In genomic region chr8:112011816-112012242, GRCm38 (mm10) we compare ENCODE assay signal across 8 mouse cellular contexts. TPM values are rescaled to one million over a fixed set of nuclear protein-coding genes. Genes with fewer than 3 reads are reported as not detected.
A peak's percentile ranks its signal among the peaks of the same experiment; 100 is the strongest.
DNase-seq lines count a peak whose midpoint lies in the region; ATAC-seq and TF ChIP-seq lines count a peak whose summit lies in the region.

No protein-coding gene starts in this region.

- no peak for TF ChIP-seq CTCF in heart, adult 2 months (IDR thresholded peaks at IDR 0.05)
- no peak for TF ChIP-seq CTCF in kidney, adult 2 months (conservative IDR thresholded peaks at IDR 0.05; ENCODE audit: insufficient read depth, insufficient read length, low read depth, low read length)

- peak overlapping the region; percentile 70 for H3K9ac ChIP-seq in heart, adult 2 months (ENCODE audit: low read depth, low read length)
- peak overlapping the region; percentile 90 for H3K9ac ChIP-seq in liver, embryonic 16.5 days (ENCODE audit: low read depth, low read length)
- H3K9ac ChIP-seq in stomach, embryonic 15.5 days = peak overlapping the region; percentile 74

- peaks cover 4% of the 10 kb centered on the region for H3K79me2 ChIP-seq in heart, adult 2 months (replicated peaks; ENCODE audit: control insufficient read depth, insufficient read depth, low read length)

- under 1% methylated on average over 40 of the region's 40 CpGs for WGBS in heart, adult 2 months
- under 1% methylated on average over 40 of the region's 40 CpGs for WGBS in kidney, adult 2 months
- WGBS in liver, embryonic 16.5 days (ENCODE audit: insufficient replicate concordance) = under 1% methylated on average over 40 of the region's 40 CpGs
- WGBS in stomach, embryonic 15.5 days = under 1% methylated on average over 40 of the region's 40 CpGs

- intact Hi-C loops in heart, adult 2 months (cut with DNase I) = loop anchor here (1.0 kb wide), 1 partner anchor 19 kb away; no protein-coding TSS in a partner anchor

- H3K9me3 ChIP-seq in liver, embryonic 16.5 days (replicated peaks; ENCODE audit: control insufficient read depth, low read length) = no peaks in the 10 kb centered on the region
- H3K9me3 ChIP-seq in stomach, embryonic 15.5 days = no peaks in the 10 kb centered on the region

- H3K4me2 ChIP-seq in liver, embryonic 16.5 days (ENCODE audit: low read depth, low read length) = peak overlapping the region; percentile 98
- H3K4me2 ChIP-seq in stomach, embryonic 15.5 days = peak overlapping the region; percentile 85

- ATAC-seq in common myeloid progenitor, adult 5-6 weeks (replicated peaks; ENCODE audit: low read depth, poor library complexity, severe bottlenecking) = peak; percentile 58
- ATAC-seq in liver, embryonic 16.5 days (ENCODE audit: low read depth) = peak; percentile 50
- peak; percentile 54 for ATAC-seq in stomach, embryonic 15.5 days (ENCODE audit: insufficient read depth, low FRiP score, low read depth)

- TF ChIP-seq POLR2A in heart, adult 2 months (IDR thresholded peaks at IDR 0.05; ENCODE audit: insufficient read depth, low read depth, low read length) = no peak
- no peak for TF ChIP-seq POLR2A in kidney, adult 2 months (IDR thresholded peaks at IDR 0.05; ENCODE audit: low read depth, low read length)

- no peaks in the 10 kb centered on the region for H3K27me3 ChIP-seq in heart, adult 2 months (ENCODE audit: control insufficient read depth, insufficient read depth, low read length)
- no peaks in the 10 kb centered on the region for H3K27me3 ChIP-seq in kidney, adult 2 months (replicated peaks; ENCODE audit: control insufficient read depth, insufficient read depth, low read length)
- H3K27me3 ChIP-seq in liver, embryonic 16.5 days (ENCODE audit: control insufficient read depth, insufficient read depth, low read depth, low read length) = no peaks in the 10 kb centered on the region
- H3K27me3 ChIP-seq in stomach, embryonic 15.5 days (replicated peaks) = no peaks in the 10 kb centered on the region

- peaks cover 5% of the 10 kb centered on the region for H3K4me1 ChIP-seq in heart, adult 2 months (ENCODE audit: control insufficient read depth, insufficient read depth, low read length)
- peaks cover 7% of the 10 kb centered on the region; the same call in 1 of the 2 replicates for H3K4me1 ChIP-seq in kidney, adult 2 months (ENCODE audit: control insufficient read depth, insufficient read depth, low read length)
- H3K4me1 ChIP-seq in liver, embryonic 16.5 days (ENCODE audit: control insufficient read depth, low read depth, low read length) = peaks cover 24% of the 10 kb centered on the region
- H3K4me1 ChIP-seq in stomach, embryonic 15.5 days = peaks cover 10% of the 10 kb centered on the region; the same call in 1 of the 2 replicates

- H3K27ac ChIP-seq in heart, adult 2 months = peak overlapping the region; percentile 86
- H3K27ac ChIP-seq in kidney, adult 2 months (ENCODE audit: insufficient read depth, low read depth, low read length) = peak overlapping the region; percentile 77; the same call in 1 of the 2 replicates
- H3K27ac ChIP-seq in liver, embryonic 16.5 days (ENCODE audit: low read length) = peak overlapping the region; percentile 88
- H3K27ac ChIP-seq in stomach, embryonic 15.5 days = peak overlapping the region; percentile 85

- TF ChIP-seq EP300 in heart, adult 2 months (IDR thresholded peaks at IDR 0.05; ENCODE audit: insufficient read depth, low read depth, low read length) = no peak

- H3K4me3 ChIP-seq in heart, adult 2 months = peak overlapping the region; percentile 100
- H3K4me3 ChIP-seq in kidney, adult 2 months (ENCODE audit: insufficient read depth, low read depth, low read length) = peak overlapping the region; percentile 97
- peak overlapping the region; percentile 97 for H3K4me3 ChIP-seq in liver, embryonic 16.5 days (ENCODE audit: low read depth, low read length)
- H3K4me3 ChIP-seq in stomach, embryonic 15.5 days (replicated peaks) = peak overlapping the region; percentile 84

- peak; percentile 29 to 60 for DNase-seq in urinary bladder, adult 18-20 months (ENCODE audit: low spot score in 2 of 2)
- no peak for DNase-seq in urinary bladder, postnatal 10 days (ENCODE audit: low spot score)
- DNase-seq in heart, adult 2 months = peak; percentile 34 to 58
- peak; percentile 48 for DNase-seq in kidney, adult 2 months
- peak; percentile 61 for DNase-seq in neural tube, embryonic 10.5 days (ENCODE audit: extremely low spot score, low spot score)

- H3K36me3 ChIP-seq in heart, adult 2 months (ENCODE audit: control insufficient read depth, insufficient read depth, low read length) = peaks cover 3% of the 10 kb centered on the region; the same call in 1 of the 2 replicates
- no peaks in the 10 kb centered on the region for H3K36me3 ChIP-seq in kidney, adult 2 months (ENCODE audit: control insufficient read depth, insufficient read depth, low read length)
- peaks cover 2% of the 10 kb centered on the region for H3K36me3 ChIP-seq in liver, embryonic 16.5 days (ENCODE audit: control insufficient read depth, insufficient read depth)
- H3K36me3 ChIP-seq in stomach, embryonic 15.5 days = peaks cover 8% of the 10 kb centered on the region; the same call in 1 of the 2 replicates

RNA-seq across cellular contexts. Expression of gene Terf2ip, which starts 0.6 kb away (rescaled TPM):
- 14.1 and 15.5 TPM in 2 replicates for total RNA-seq in common myeloid progenitor, adult 5-6 weeks (2017)
- 10 to 100 TPM; 10.7 to 10.8 TPM for total RNA-seq in heart, adult 2 months (2021)
- polyA plus RNA-seq in heart, adult 2 months (2012; rRNA removed) = 5.3 and 8.2 TPM in 2 replicates
- 9.0 and 9.3 TPM in 2 replicates for polyA plus RNA-seq in kidney, adult 2 months (2012; rRNA removed)
- polyA plus RNA-seq in liver, embryonic 16.5 days (2015; fragmentation: Nextera tagmentation; extraction: Ambion mirVana) = 5.1 and 5.9 TPM in 2 replicates
- 22.2 and 23.1 TPM in 2 replicates for polyA plus RNA-seq in stomach, embryonic 15.5 days (2015; fragmentation: Nextera tagmentation; extraction: Ambion mirVana)

RNA-seq across cellular contexts. Expression of gene Kars, which starts 0.7 kb away (rescaled TPM):
- total RNA-seq in common myeloid progenitor, adult 5-6 weeks (2017) = 176 and 190 TPM in 2 replicates
- 100 to 1,000 TPM; 100 to 111 TPM for total RNA-seq in heart, adult 2 months (2021)
- polyA plus RNA-seq in heart, adult 2 months (2012; rRNA removed) = 46.0 and 67.2 TPM in 2 replicates
- 48.4 and 55.4 TPM in 2 replicates for polyA plus RNA-seq in kidney, adult 2 months (2012; rRNA removed)
- 69.5 and 77.5 TPM in 2 replicates for polyA plus RNA-seq in liver, embryonic 16.5 days (2015; fragmentation: Nextera tagmentation; extraction: Ambion mirVana)
- polyA plus RNA-seq in stomach, embryonic 15.5 days (2015; fragmentation: Nextera tagmentation; extraction: Ambion mirVana) = 166 and 185 TPM in 2 replicates

RNA-seq across cellular contexts. Expression of gene Gm6793, which starts 3.0 kb away (rescaled TPM):
- 0.32 TPM in 1 of 2 replicates, not detected in the other for total RNA-seq in common myeloid progenitor, adult 5-6 weeks (2017)
- total RNA-seq in heart, adult 2 months (2021) = not detected
- not detected in 2 replicates for polyA plus RNA-seq in heart, adult 2 months (2012; rRNA removed)
- polyA plus RNA-seq in kidney, adult 2 months (2012; rRNA removed) = 0.11 TPM in 1 of 2 replicates, not detected in the other
- polyA plus RNA-seq in liver, embryonic 16.5 days (2015; fragmentation: Nextera tagmentation; extraction: Ambion mirVana) = 0.09 TPM in 1 of 2 replicates, not detected in the other
- polyA plus RNA-seq in stomach, embryonic 15.5 days (2015; fragmentation: Nextera tagmentation; extraction: Ambion mirVana) = 0.31 and 0.39 TPM in 2 replicates

RNA-seq across cellular contexts. Expression of gene Adat1, which starts 19.7 kb away (rescaled TPM):
- total RNA-seq in common myeloid progenitor, adult 5-6 weeks (2017) = 3.8 and 6.0 TPM in 2 replicates
- 1 to 10 TPM; 1.8 to 2.0 TPM for total RNA-seq in heart, adult 2 months (2021)
- 1.8 and 3.2 TPM in 2 replicates for polyA plus RNA-seq in heart, adult 2 months (2012; rRNA removed)
- 2.9 and 3.3 TPM in 2 replicates for polyA plus RNA-seq in kidney, adult 2 months (2012; rRNA removed)
- polyA plus RNA-seq in liver, embryonic 16.5 days (2015; fragmentation: Nextera tagmentation; extraction: Ambion mirVana) = 3.0 and 3.3 TPM in 2 replicates
- 8.5 and 10.0 TPM in 2 replicates for polyA plus RNA-seq in stomach, embryonic 15.5 days (2015; fragmentation: Nextera tagmentation; extraction: Ambion mirVana)
